Mouse (Mus musculus): Measurements from ENCODE around the gene Zbtb17. TPM values are rescaled to one million over a fixed set of nuclear protein-coding genes. Genes with fewer than 3 reads are reported as not detected.
A peak's percentile ranks its signal among the peaks of the same experiment; 100 is the strongest.

Gene Zbtb17
- polyA plus RNA-seq, 1 experiment from 2014 or later, result 62.3 TPM

DNA sequence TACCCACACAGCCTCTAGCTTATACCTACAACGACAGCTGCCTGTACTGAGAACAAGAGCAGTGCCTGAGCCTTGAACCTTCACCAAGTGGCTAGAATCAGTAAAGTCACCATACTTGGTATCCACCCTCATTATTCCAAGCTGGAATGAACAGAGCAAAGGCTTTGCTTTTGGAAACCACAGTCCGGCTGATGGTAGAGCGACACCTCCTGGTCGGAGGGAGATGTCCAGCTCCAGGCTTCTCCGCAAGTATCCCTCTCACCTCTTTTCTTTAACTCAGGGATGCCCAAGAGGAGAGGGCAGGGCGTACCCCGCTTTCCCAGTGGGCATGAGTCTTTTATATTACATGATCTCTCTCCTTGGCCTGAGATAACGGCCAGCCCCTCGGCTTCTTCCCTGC, 14.6 kb upstream of the Zbtb17 start:
- Histone ChIP-seq H3K36me3 (replicated peaks) (no peaks in the 10 kb centered on the region), H3K9me3 (no peaks in the 10 kb centered on the region), H3K4me3 (no peak overlapping the region), H3K4me1 (peaks cover 20% of the 10 kb centered on the region), H3K27ac (replicated peaks) (no peak overlapping the region), H3K27me3 (replicated peaks; ENCODE audit: low read depth, poor library complexity, severe bottlenecking) (peaks cover 35% of the 10 kb centered on the region)
- DNase-seq (ENCODE audit: low spot score), result peak; percentile 38
- WGBS, result 49% methylated on average over 9 of the region's 9 CpGs

- peaks cover 9% of the 10 kb centered on the region for H3K4me1 ChIP-seq
- no peaks in the 10 kb centered on the region for H3K36me3 ChIP-seq (replicated peaks)
- 44% methylated on average over 9 of the region's 9 CpGs for WGBS
- DNase-seq (ENCODE audit: low spot score), result peak; percentile 75
- H3K27ac ChIP-seq (replicated peaks), result no peak overlapping the region
- H3K9me3 ChIP-seq, result no peaks in the 10 kb centered on the region
- H3K27me3 ChIP-seq (replicated peaks; ENCODE audit: low read depth, poor library complexity, severe bottlenecking), result peaks cover 23% of the 10 kb centered on the region
- H3K4me3 ChIP-seq, result no peak overlapping the region
Observed at GRCm38 (mm10) chr4:141430997-141431396, 13.5 kb upstream of the Zbtb17 start.

DNA sequence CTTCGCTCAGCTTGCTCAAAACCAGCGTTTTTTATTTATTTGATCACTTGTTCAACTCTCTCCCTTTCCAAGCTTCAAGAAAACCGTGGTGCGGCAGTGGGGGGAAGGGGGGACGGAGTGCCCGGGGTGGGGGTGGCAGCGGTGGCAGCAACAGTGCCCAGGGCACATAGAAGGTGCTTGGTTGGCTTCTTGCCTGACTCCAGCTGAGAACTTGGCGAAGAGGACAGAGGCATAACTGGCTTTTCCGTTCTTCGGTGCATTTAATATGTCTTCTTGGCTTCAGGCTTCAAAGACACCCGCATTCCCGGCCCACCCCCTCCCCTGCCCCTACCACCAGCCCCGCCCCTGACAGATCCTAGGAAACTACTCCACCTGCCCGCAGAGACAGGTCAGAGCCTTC, 11.8 kb upstream of the Zbtb17 start:
- WGBS, result 70% methylated on average over 14 of the region's 14 CpGs
- Histone ChIP-seq H3K27me3 (replicated peaks; ENCODE audit: low read depth, poor library complexity, severe bottlenecking) (peaks cover 7% of the 10 kb centered on the region), H3K9me3 (no peaks in the 10 kb centered on the region), H3K4me3 (no peak overlapping the region), H3K27ac (replicated peaks) (no peak overlapping the region), H3K4me1 (no peaks in the 10 kb centered on the region), H3K36me3 (replicated peaks) (no peaks in the 10 kb centered on the region)
- no peak for DNase-seq (ENCODE audit: low spot score)

DNA sequence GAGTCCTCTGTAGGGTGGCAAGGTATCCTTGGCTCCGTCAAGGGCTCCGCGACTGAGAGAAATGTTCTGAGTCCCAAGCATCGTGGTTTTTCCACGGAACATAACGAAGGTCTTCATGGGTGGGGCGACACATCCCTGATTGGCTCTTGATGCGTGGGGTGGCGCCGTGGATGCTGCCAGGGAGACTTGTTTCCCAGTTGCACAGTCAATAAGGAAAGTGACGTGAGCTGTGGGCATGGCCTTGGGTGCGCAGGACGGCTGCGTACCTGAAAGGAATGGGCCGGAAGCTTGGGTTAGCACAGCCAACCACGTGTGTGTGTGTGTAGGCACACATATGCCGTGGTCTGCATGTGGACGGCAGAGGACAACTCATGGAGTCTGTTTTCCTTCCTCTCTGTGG, 11.3 kb upstream of the Zbtb17 start:
- DNase-seq (ENCODE audit: low spot score), result no peak
- 85% methylated on average over 18 of the region's 18 CpGs for WGBS
- H3K4me1 ChIP-seq, result no peaks in the 10 kb centered on the region
- H3K9me3 ChIP-seq, result no peaks in the 10 kb centered on the region
- no peak overlapping the region for H3K4me3 ChIP-seq
- no peak overlapping the region for H3K27ac ChIP-seq (replicated peaks)
- no peaks in the 10 kb centered on the region for H3K36me3 ChIP-seq (replicated peaks)
- H3K27me3 ChIP-seq (replicated peaks; ENCODE audit: low read depth, poor library complexity, severe bottlenecking), result 0 out of 2 replicates have a peak, but pooled peaks cover 2% of the 10 kb centered on the region

- WGBS, result 94% methylated on average over 1 of the region's 1 CpGs
- Histone ChIP-seq H3K27me3 (replicated peaks; ENCODE audit: low read depth, poor library complexity, severe bottlenecking) (no peaks in the 10 kb centered on the region), H3K27ac (replicated peaks) (no peak within 1 kb of the TSS), H3K9me3 (no peaks in the 10 kb centered on the region), H3K36me3 (replicated peaks) (no peaks in the 10 kb centered on the region), H3K4me1 (peaks cover 3% of the 10 kb centered on the region), H3K4me3 (no peak within 1 kb of the TSS)
- DNase-seq (ENCODE audit: low spot score), result no peak
Observed at GRCm38 (mm10) chr4:141435974-141436373, 8.5 kb upstream of the Zbtb17 start, which contains the start of gene Srarp. TSS of gene Srarp (minus strand) at chr4:141436105.

DNA sequence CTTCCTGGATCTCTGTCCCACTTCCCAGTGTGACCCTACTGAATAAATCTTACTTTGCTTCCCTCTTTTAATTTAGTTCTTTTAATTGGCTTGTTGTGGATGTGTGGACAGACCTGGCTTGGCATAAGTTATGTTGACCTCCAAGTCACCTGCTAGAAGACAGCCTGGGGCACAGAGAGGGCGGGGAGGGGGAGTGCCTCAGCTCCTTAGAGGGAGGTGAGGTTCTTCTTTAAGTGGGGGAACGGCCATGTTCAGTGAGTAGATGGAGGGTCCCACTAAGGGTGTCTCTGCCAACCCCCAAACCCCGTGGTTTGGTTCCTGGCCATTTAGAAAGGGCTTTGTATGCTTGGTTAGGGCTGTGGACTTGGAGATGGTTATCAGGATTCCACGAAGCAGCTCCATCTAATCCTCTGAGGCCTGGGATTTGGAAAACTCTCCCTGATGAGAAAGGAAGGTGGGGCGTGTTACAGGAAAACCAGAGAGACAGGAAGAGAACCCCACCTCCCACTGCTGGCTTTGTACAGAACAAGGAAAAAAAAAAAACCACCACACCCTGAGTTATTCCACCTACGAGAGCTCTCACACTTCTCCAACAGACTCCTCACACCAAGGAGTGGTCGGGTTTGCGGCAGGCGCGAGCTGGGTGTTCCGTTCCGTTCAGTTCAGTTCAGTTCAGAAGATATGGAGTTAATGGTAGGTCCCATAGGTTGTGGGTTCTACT, 5.2 kb upstream of the Zbtb17 start:
- H3K4me1 ChIP-seq, result peaks cover 12% of the 10 kb centered on the region
- no peak overlapping the region for H3K4me3 ChIP-seq
- 87% methylated on average over 12 of the region's 12 CpGs for WGBS
- no peak for DNase-seq (ENCODE audit: low spot score)
- H3K9me3 ChIP-seq, result no peaks in the 10 kb centered on the region
- H3K27ac ChIP-seq (replicated peaks), result no peak overlapping the region
- H3K36me3 ChIP-seq (replicated peaks), result no peaks in the 10 kb centered on the region
- H3K27me3 ChIP-seq (replicated peaks; ENCODE audit: low read depth, poor library complexity, severe bottlenecking), result no peaks in the 10 kb centered on the region

DNA sequence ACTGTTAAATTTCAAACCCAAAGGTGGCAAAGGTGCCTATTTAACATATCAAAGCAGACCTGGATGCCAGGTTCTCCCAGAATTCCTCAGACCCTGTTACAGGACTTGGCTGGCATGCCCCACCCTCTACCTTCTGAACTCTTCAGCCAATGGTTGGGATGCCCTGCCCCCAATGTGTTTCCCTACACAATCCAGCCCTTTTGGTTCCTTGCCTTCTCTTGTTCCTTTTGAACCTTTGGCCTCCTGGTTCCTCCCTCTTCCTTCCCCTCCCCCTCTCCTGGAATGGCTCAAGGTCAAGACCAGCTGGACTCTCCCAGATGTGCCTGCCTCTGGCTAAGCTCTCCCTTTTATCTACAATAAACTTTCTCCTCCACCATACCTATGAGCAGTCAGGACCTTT, 3.6 kb upstream of the Zbtb17 start:
- Histone ChIP-seq H3K4me3 (no peak overlapping the region), H3K4me1 (peaks cover 20% of the 10 kb centered on the region), H3K9me3 (no peaks in the 10 kb centered on the region), H3K27me3 (replicated peaks; ENCODE audit: low read depth, poor library complexity, severe bottlenecking) (no peaks in the 10 kb centered on the region), H3K36me3 (replicated peaks) (no peaks in the 10 kb centered on the region), H3K27ac (replicated peaks) (no peak overlapping the region)
- DNase-seq (ENCODE audit: low spot score), result no peak

DNA sequence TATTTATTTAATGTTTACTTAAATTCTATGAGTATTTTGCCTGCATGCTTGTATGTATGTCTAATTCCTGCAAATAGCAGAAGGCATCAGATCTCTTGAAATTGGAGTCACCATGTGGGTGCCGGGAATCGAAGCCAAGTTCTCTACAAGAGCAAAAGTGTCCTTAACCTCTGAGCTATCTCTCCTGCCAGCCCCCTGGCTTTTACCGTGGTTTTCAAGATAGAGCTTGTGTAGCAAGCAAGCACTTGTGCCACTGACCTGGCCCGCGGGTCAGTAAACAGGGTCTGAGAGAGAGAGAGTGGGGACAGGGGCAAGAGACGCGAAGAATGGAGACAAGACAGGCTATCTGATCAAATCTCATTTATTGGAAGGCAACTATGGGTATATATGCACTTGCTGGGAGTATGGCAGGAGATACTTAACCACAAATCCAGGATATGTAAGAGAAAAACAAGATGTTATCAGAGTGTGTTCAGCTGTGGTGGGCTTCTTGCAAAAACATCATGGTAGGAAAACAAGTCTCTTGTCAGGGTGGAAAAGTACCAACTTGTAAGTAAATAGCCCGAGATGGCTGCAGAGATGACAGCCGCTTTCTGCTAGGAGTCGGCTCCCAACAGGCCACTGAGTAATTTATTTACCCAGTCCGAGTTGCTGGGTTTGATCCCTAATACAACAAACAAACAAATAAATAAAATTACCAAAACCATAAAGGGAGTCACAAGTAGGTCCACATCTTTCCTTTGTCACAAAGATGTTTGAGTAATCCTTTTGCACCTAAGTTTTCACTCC, 619 bp upstream of the Zbtb17 start:
- no peaks in the 10 kb centered on the region for H3K9me3 ChIP-seq
- H3K4me3 ChIP-seq, result peak overlapping the region; percentile 95
- WGBS, result 50% methylated on average over 11 of the region's 11 CpGs
- H3K27me3 ChIP-seq (replicated peaks; ENCODE audit: low read depth, poor library complexity, severe bottlenecking), result no peaks in the 10 kb centered on the region
- peaks cover 25% of the 10 kb centered on the region for H3K4me1 ChIP-seq
- DNase-seq (ENCODE audit: low spot score), result no peak
- peaks cover 27% of the 10 kb centered on the region for H3K36me3 ChIP-seq (replicated peaks)
- peak overlapping the region; percentile 99 for H3K27ac ChIP-seq (replicated peaks)

DNA sequence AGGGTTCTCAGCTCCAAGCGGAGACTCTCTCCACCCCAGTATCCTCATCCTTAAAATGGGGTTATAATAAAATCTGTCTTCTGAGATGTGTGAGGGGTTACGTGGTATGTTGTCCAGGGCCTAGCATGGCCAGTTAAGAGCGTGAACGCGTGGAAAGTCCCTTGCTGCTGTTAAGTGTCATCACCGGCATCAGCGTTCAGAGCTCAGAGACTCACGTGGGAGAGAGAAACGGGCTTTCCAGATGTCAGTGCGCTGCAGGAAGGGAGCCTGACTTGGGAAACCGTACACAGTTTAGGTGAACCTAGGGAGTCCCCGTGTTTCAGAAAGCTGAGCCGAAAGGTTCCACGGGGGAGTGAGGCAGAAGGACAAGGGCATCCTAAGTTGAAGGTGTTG, 870 bp downstream of the Zbtb17 start:
- Histone ChIP-seq H3K27ac (replicated peaks) (peak overlapping the region; percentile 99), H3K4me1 (peaks cover 25% of the 10 kb centered on the region), H3K36me3 (replicated peaks) (peaks cover 42% of the 10 kb centered on the region), H3K9me3 (no peaks in the 10 kb centered on the region), H3K4me3 (peak overlapping the region; percentile 95), H3K27me3 (replicated peaks; ENCODE audit: low read depth, poor library complexity, severe bottlenecking) (no peaks in the 10 kb centered on the region)
- no peak for DNase-seq (ENCODE audit: low spot score)
- WGBS, result 18% methylated on average over 14 of the region's 14 CpGs

DNA sequence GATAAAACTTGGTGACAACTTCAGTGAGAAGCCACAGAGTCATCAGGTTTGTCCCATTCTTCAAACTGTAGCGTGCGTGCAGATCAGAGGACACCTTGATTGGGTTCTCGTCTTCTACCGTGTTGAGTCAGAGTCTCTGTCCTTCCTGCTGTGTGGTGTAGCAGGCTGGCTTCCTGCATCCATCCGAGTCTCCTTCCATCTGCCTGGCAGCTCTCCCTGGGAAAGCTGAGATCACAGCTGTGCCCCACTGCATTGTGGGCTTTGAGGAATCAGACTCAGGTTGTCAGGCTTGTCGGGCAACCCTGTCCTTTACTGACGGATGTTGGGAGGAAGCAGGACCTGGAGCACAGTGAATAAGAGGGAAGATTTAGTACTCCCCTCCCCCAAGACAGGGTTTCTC, 1.8 kb downstream of the Zbtb17 start:
- H3K4me3 ChIP-seq, result peak overlapping the region; percentile 95; the same call in 1 of the 2 replicates
- WGBS, result 77% methylated on average over 7 of the region's 7 CpGs

DNA sequence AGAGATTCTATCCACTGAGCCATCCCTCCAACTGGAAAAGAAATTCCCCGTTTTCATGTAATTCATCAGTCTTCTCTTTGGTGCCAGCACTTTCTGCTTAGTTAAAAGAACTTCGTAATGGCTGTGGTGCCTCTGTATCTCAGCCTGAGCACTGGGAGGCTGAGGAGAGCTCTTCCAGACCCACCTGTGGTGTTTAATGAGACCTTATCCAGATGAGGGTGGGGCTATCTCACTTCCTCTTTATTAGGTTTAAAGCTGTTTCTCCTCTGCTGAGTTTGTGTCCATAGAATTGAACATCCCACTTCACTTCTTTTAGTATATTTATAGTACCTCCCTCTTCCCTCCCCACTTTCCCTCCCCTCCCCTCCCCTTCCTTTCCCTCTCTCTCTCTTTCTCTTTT, 6.8 kb downstream of the Zbtb17 start:
- H3K4me3 ChIP-seq, result no peak overlapping the region
- H3K27me3 ChIP-seq (replicated peaks; ENCODE audit: low read depth, poor library complexity, severe bottlenecking), result no peaks in the 10 kb centered on the region
- no peaks in the 10 kb centered on the region for H3K9me3 ChIP-seq
- 88% methylated on average over 2 of the region's 2 CpGs for WGBS
- peaks cover 95% of the 10 kb centered on the region for H3K36me3 ChIP-seq (replicated peaks)
- DNase-seq (ENCODE audit: low spot score), result no peak
- no peak overlapping the region for H3K27ac ChIP-seq (replicated peaks)
- peaks cover 16% of the 10 kb centered on the region for H3K4me1 ChIP-seq

More for the DNA sequence above, 1.8 kb downstream of the Zbtb17 start:
- no peak for DNase-seq (ENCODE audit: low spot score)
- peaks cover 21% of the 10 kb centered on the region for H3K4me1 ChIP-seq
- H3K9me3 ChIP-seq, result no peaks in the 10 kb centered on the region
- peaks cover 51% of the 10 kb centered on the region for H3K36me3 ChIP-seq (replicated peaks)
- no peak overlapping the region for H3K27ac ChIP-seq (replicated peaks)
- H3K27me3 ChIP-seq (replicated peaks; ENCODE audit: low read depth, poor library complexity, severe bottlenecking), result no peaks in the 10 kb centered on the region

DNA sequence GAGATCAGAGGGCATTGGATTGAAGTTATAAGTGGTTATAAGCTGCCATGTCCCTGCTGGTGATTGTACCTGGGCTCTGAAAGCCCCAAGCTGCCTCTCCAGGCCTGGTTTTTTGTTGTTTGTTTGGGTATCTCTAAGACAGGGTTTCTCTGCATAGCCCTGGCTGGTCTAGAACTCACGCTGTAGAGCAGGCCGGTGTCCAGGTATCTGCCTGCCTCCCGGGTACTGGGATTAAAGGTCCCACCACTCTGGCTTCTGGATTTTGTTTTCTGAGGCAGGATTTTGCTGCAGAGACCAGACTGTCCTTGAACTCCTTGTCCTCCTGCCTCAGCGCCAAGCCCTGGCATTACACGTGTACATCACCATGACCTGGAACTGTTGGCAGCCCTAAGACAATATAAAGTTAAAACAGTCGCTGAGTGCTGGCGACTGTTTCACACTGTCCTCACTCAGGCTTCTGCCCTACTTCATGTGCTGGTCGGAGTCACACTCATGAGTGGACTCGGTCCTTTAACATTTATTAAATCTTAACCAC, 7.5 kb downstream of the Zbtb17 start:
- WGBS, result 94% methylated on average over 9 of the region's 9 CpGs

More for the DNA sequence above, 7.5 kb downstream of the Zbtb17 start:
- no peaks in the 10 kb centered on the region for H3K9me3 ChIP-seq
- H3K4me1 ChIP-seq, result peaks cover 14% of the 10 kb centered on the region
- H3K36me3 ChIP-seq (replicated peaks), result peaks cover 94% of the 10 kb centered on the region
- no peak overlapping the region for H3K4me3 ChIP-seq
- H3K27me3 ChIP-seq (replicated peaks; ENCODE audit: low read depth, poor library complexity, severe bottlenecking), result no peaks in the 10 kb centered on the region
- DNase-seq (ENCODE audit: low spot score), result no peak
- H3K27ac ChIP-seq (replicated peaks), result no peak overlapping the region
